Mouse (Mus musculus): ENCODE measurements around the gene Caml. TPM values are rescaled to one million over a fixed set of nuclear protein-coding genes. Genes with fewer than 3 reads are reported as not detected.

Gene Caml
- polyA plus RNA-seq, 1 experiment from 2014 or later, result 97.2 TPM

Other genes starting within 250 kb of the Caml start
- gene Slc34a1, start 224.8 kb upstream of the Caml start, polyA plus RNA-seq (2015; fragmentation: Nextera tagmentation; extraction: Ambion mirVana), result not detected in 2 replicates
- 0.63 TPM in 1 of 2 replicates, not detected in the other for gene Pfn3, start 207.8 kb upstream of the Caml start, polyA plus RNA-seq (2015; fragmentation: Nextera tagmentation; extraction: Ambion mirVana)
- 0.09 TPM in 1 of 2 replicates, not detected in the other for gene F12, start 196.2 kb upstream of the Caml start, polyA plus RNA-seq (2015; fragmentation: Nextera tagmentation; extraction: Ambion mirVana)
- gene Grk6, start 177.9 kb upstream of the Caml start, polyA plus RNA-seq (2015; fragmentation: Nextera tagmentation; extraction: Ambion mirVana), result 46.1 and 47.6 TPM in 2 replicates
- 3.2 and 3.4 TPM in 2 replicates for gene Prr7, start 158.7 kb upstream of the Caml start, polyA plus RNA-seq (2015; fragmentation: Nextera tagmentation; extraction: Ambion mirVana)
- 732 and 750 TPM in 2 replicates for gene Dbn1, start 134.9 kb upstream of the Caml start, polyA plus RNA-seq (2015; fragmentation: Nextera tagmentation; extraction: Ambion mirVana)
- 135 and 138 TPM in 2 replicates for gene Pdlim7, start 109.3 kb upstream of the Caml start, polyA plus RNA-seq (2015; fragmentation: Nextera tagmentation; extraction: Ambion mirVana)
- gene Dok3, start 93.7 kb upstream of the Caml start, polyA plus RNA-seq (2015; fragmentation: Nextera tagmentation; extraction: Ambion mirVana), result 3.6 and 4.0 TPM in 2 replicates
- 67.2 and 68.4 TPM in 2 replicates for gene Ddx41, start 86.3 kb upstream of the Caml start, polyA plus RNA-seq (2015; fragmentation: Nextera tagmentation; extraction: Ambion mirVana)
- gene Fam193b, start 51.9 kb upstream of the Caml start, polyA plus RNA-seq (2015; fragmentation: Nextera tagmentation; extraction: Ambion mirVana), result 62.4 and 64.3 TPM in 2 replicates
- 95.0 and 113 TPM in 2 replicates for gene Tmed9, start 49.3 kb upstream of the Caml start, polyA plus RNA-seq (2015; fragmentation: Nextera tagmentation; extraction: Ambion mirVana)
- 36.2 and 39.0 TPM in 2 replicates for gene B4galt7, start 23.1 kb upstream of the Caml start, polyA plus RNA-seq (2015; fragmentation: Nextera tagmentation; extraction: Ambion mirVana)
- 33.8 TPM in 2 replicates for gene Ddx46, start 12.0 kb downstream of the Caml start, polyA plus RNA-seq (2015; fragmentation: Nextera tagmentation; extraction: Ambion mirVana)
- gene B230219D22Rik, start 70.1 kb downstream of the Caml start, polyA plus RNA-seq (2015; fragmentation: Nextera tagmentation; extraction: Ambion mirVana), result 70.6 and 70.8 TPM in 2 replicates
- 119 and 121 TPM in 2 replicates for gene Txndc15, start 91.6 kb downstream of the Caml start, polyA plus RNA-seq (2015; fragmentation: Nextera tagmentation; extraction: Ambion mirVana)
- 18.4 and 21.0 TPM in 2 replicates for gene Pcbd2, start 104.4 kb downstream of the Caml start, polyA plus RNA-seq (2015; fragmentation: Nextera tagmentation; extraction: Ambion mirVana)
- gene Catsper3, start 161.6 kb downstream of the Caml start, polyA plus RNA-seq (2015; fragmentation: Nextera tagmentation; extraction: Ambion mirVana), result not detected in 2 replicates
- not detected in 2 replicates for gene Pitx1, start 213.2 kb downstream of the Caml start, polyA plus RNA-seq (2015; fragmentation: Nextera tagmentation; extraction: Ambion mirVana)

All from forebrain, embryonic 15.5 days (tissue).